9 mouse cellular contexts compared by ENCODE assay signal in the genomic region with DNA sequence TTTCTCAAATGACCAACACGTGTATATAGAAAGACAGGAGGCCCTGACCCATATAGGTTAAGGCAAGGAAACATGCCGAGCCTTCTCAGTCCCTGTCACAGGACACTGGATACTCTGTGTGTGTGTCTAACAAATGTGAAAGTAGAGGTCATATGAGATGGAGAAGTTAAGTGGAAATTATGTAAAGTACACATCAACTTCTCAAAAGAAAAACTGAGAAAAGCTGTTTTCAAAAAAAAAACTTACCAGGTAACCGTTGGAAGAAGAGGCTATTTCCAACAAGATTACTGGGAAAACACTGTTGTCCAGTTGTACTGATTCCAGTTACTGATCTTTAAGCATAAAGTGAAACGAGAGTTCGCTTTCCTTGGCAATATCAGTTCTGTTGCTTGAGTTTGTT. TPM values are rescaled to one million over a fixed set of nuclear protein-coding genes. Genes with fewer than 3 reads are reported as not detected.
DNase-seq lines count a peak whose midpoint lies in the region; ATAC-seq lines count a peak whose summit lies in the region.
"Had no signal": no experiment of that assay in that cellular context is flagged by ENCODE, and none has a peak within 500 bp of the region (broad histone marks: within the 10 kb centered on the region; RNA-seq: fewer than 3 reads in every experiment).

No protein-coding gene starts in this region.

- H3K27ac ChIP-seq in kidney, embryonic 16.5 days (ENCODE audit: low read length), result no peak overlapping the region
- 0 out of 2 replicates have a peak overlapping the region, but pooled peaks have one; percentile 96 for H3K27ac ChIP-seq in embryonic facial prominence, embryonic 14.5 days (replicated peaks; ENCODE audit: low read depth, low read length)
- H3K27ac ChIP-seq in limb, embryonic 10.5 days, result no peak overlapping the region
- no peak overlapping the region for H3K27ac ChIP-seq in neural tube, embryonic 12.5 days

- peaks cover 5% of the 10 kb centered on the region; the same call in 1 of the 2 replicates for H3K4me1 ChIP-seq in kidney, embryonic 16.5 days (ENCODE audit: insufficient read depth, low read length)
- 0 out of 2 replicates have a peak, but pooled peaks cover 5% of the 10 kb centered on the region for H3K4me1 ChIP-seq in embryonic facial prominence, embryonic 14.5 days (ENCODE audit: control insufficient read depth, insufficient read depth, low read length)
- H3K4me1 ChIP-seq in limb, embryonic 10.5 days, result peaks cover 20% of the 10 kb centered on the region
- H3K4me1 ChIP-seq in neural tube, embryonic 12.5 days, result peaks cover 5% of the 10 kb centered on the region

- H3K36me3 ChIP-seq in kidney, embryonic 16.5 days (ENCODE audit: insufficient read depth, low read length), result peaks cover 6% of the 10 kb centered on the region
- peaks cover 21% of the 10 kb centered on the region; the same call in 1 of the 2 replicates for H3K36me3 ChIP-seq in embryonic facial prominence, embryonic 14.5 days (ENCODE audit: control insufficient read depth, insufficient read depth, low read length)
- H3K36me3 ChIP-seq in limb, embryonic 10.5 days, result peaks cover 43% of the 10 kb centered on the region
- H3K36me3 ChIP-seq in neural tube, embryonic 12.5 days, result peaks cover 17% of the 10 kb centered on the region; the same call in 1 of the 2 replicates

- no peak overlapping the region for H3K4me3 ChIP-seq in kidney, embryonic 16.5 days (ENCODE audit: low read length)
- H3K4me3 ChIP-seq in embryonic facial prominence, embryonic 14.5 days (ENCODE audit: low read depth, low read length), result peak overlapping the region; percentile 89; the same call in 1 of the 2 replicates
- H3K4me3 ChIP-seq in limb, embryonic 10.5 days, result peak overlapping the region; percentile 92
- no peak overlapping the region for H3K4me3 ChIP-seq in neural tube, embryonic 12.5 days

- WGBS in kidney, embryonic 16.5 days, result 84% methylated on average over 5 of the region's 5 CpGs
- 87% methylated on average over 5 of the region's 5 CpGs for WGBS in embryonic facial prominence, embryonic 14.5 days
- WGBS in limb, embryonic 10.5 days, result 91% methylated on average over 5 of the region's 5 CpGs
- 93% methylated on average over 5 of the region's 5 CpGs for whole genome bisulfite sequencing in neural tube, embryonic 12.5 days

- H3K27me3 ChIP-seq in kidney, embryonic 16.5 days (ENCODE audit: insufficient read depth, low read length), result no peaks in the 10 kb centered on the region
- H3K27me3 ChIP-seq in embryonic facial prominence, embryonic 14.5 days (replicated peaks; ENCODE audit: control insufficient read depth, insufficient read depth, low read length), result no peaks in the 10 kb centered on the region
- no peaks in the 10 kb centered on the region for H3K27me3 ChIP-seq in limb, embryonic 10.5 days (ENCODE audit: low read depth, poor library complexity, severe bottlenecking)
- no peaks in the 10 kb centered on the region for H3K27me3 ChIP-seq in neural tube, embryonic 12.5 days (replicated peaks)

- H3K9ac ChIP-seq in kidney, embryonic 16.5 days (replicated peaks; ENCODE audit: low read length), result no peak overlapping the region
- H3K9ac ChIP-seq in embryonic facial prominence, embryonic 14.5 days (ENCODE audit: low read depth, low read length), result peak overlapping the region; percentile 91; the same call in 1 of the 2 replicates
- H3K9ac ChIP-seq in neural tube, embryonic 12.5 days, result no peak overlapping the region

- ATAC-seq in kidney, embryonic 16.5 days (ENCODE audit: low FRiP score, low TSS enrichment), result no peak
- ATAC-seq in embryonic facial prominence, embryonic 14.5 days (ENCODE audit: low read depth), result no peak
- no peak for ATAC-seq in neural tube, embryonic 12.5 days (ENCODE audit: low FRiP score, low read depth)

- no peak for DNase-seq in kidney, adult 11 months
- no peak for DNase-seq in embryonic facial prominence, embryonic 14.5 days (ENCODE audit: low spot score)
- no peak for DNase-seq in limb, embryonic 10.5 days (ENCODE audit: low spot score)
- DNase-seq in gastrocnemius, postnatal 10 days, result no peak
- DNase-seq in urinary bladder, postnatal 25 days (ENCODE audit: low spot score), result no peak
- no peak for DNase-seq in urinary bladder, postnatal 14 days (ENCODE audit: low spot score)
- DNase-seq: kidney, postnatal 36 days had no signal

- H3K9me3 ChIP-seq in kidney, embryonic 16.5 days (ENCODE audit: low read length), result no peaks in the 10 kb centered on the region
- no peaks in the 10 kb centered on the region for H3K9me3 ChIP-seq in embryonic facial prominence, embryonic 14.5 days (ENCODE audit: control insufficient read depth, low read length)
- no peaks in the 10 kb centered on the region for H3K9me3 ChIP-seq in limb, embryonic 10.5 days (replicated peaks)
- no peaks in the 10 kb centered on the region for H3K9me3 ChIP-seq in neural tube, embryonic 12.5 days

- H3K4me2 ChIP-seq in kidney, embryonic 16.5 days (replicated peaks; ENCODE audit: low read depth, low read length), result peak overlapping the region; percentile 84; the same call in 1 of the 2 replicates
- peak overlapping the region; percentile 92 for H3K4me2 ChIP-seq in embryonic facial prominence, embryonic 14.5 days (ENCODE audit: low read depth, low read length)
- H3K4me2 ChIP-seq in neural tube, embryonic 12.5 days (replicated peaks), result peak overlapping the region; percentile 77

RNA-seq across cellular contexts. Expression of gene Cnbd2, which starts 1.2 kb away (rescaled TPM):
- polyA plus RNA-seq in kidney, embryonic 16.5 days (2015; fragmentation: Nextera tagmentation; extraction: Ambion mirVana), result 5.5 and 8.1 TPM in 2 replicates
- polyA plus RNA-seq in embryonic facial prominence, embryonic 14.5 days (2014; fragmentation: Nextera tagmentation; extraction: Ambion mirVana), result 3.8 and 3.9 TPM in 2 replicates
- 2.6 TPM in 2 replicates for polyA plus RNA-seq in limb, embryonic 10.5 days (2016; fragmentation: Nextera tagmentation; extraction: Ambion mirVana)
- 6.5 and 7.0 TPM in 2 replicates for polyA plus RNA-seq in neural tube, embryonic 12.5 days (2016; fragmentation: Nextera tagmentation; extraction: Ambion mirVana)
- total RNA-seq in gastrocnemius, postnatal 10 days (2021), result 1 to 10 TPM; 1.5 to 1.7 TPM

RNA-seq across cellular contexts. Expression of gene Scand1, which starts 1.6 kb away (rescaled TPM):
- 48.8 and 58.0 TPM in 2 replicates for polyA plus RNA-seq in kidney, embryonic 16.5 days (2015; fragmentation: Nextera tagmentation; extraction: Ambion mirVana)
- 59.8 and 65.1 TPM in 2 replicates for polyA plus RNA-seq in embryonic facial prominence, embryonic 14.5 days (2014; fragmentation: Nextera tagmentation; extraction: Ambion mirVana)
- polyA plus RNA-seq in limb, embryonic 10.5 days (2016; fragmentation: Nextera tagmentation; extraction: Ambion mirVana), result 53.3 and 61.0 TPM in 2 replicates
- polyA plus RNA-seq in neural tube, embryonic 12.5 days (2016; fragmentation: Nextera tagmentation; extraction: Ambion mirVana), result 117 and 122 TPM in 2 replicates
- total RNA-seq in gastrocnemius, postnatal 10 days (2021), result 10 to 100 TPM; 65.9 to 66.4 TPM

Comparison
In these comparisons a context has a peak if more than half of its experiments do, and no peak if none do; other contexts are left out.
1. H3K4me3 ChIP-seq: peak in embryonic facial prominence, embryonic 14.5 days (single experiment) and limb, embryonic 10.5 days (single experiment); none in kidney, embryonic 16.5 days (single experiment) and neural tube, embryonic 12.5 days (single experiment).
2. Peak in every context shown above with its lines, with median percentiles within 50 percentile points of each other: H3K4me2 ChIP-seq.